Mouse (Mus musculus) ES-E14 (cell line): ENCODE data around the gene S100pbp. TPM values are rescaled to one million over a fixed set of nuclear protein-coding genes. Genes with fewer than 3 reads are reported as not detected.

Experiments
- DNase-seq: peaks from one replicate; pipeline ENCODE4 v3.0.0-alpha.2; 2013; ENCODE audit warnings: low read depth, low spot score
- H3K27ac ChIP-seq: 2 replicates; pipeline ENCODE4 v1.5.1; 2012; ENCODE audit warnings: low read depth, mild to moderate bottlenecking, low read length, moderate library complexity, mixed read lengths; ENCODE audit not compliant: poor library complexity, insufficient read depth, severe bottlenecking
- H3K36me3 ChIP-seq: 2 replicates; pipeline ENCODE4 v1.6.1; 2012; ENCODE audit warnings: mild to moderate bottlenecking, low read length, moderate library complexity, mixed read lengths; ENCODE audit not compliant: control insufficient read depth, poor library complexity, insufficient read depth, severe bottlenecking
- H3K4me1 ChIP-seq, 2 experiments: fragments of 150-350 bp in 1 of 2; sonication (generic) in 1 of 2; 2 replicates each; pipeline ENCODE4 v1.6.1; 2012; ENCODE audit warnings: low read length in 2 of 2, mild to moderate bottlenecking in 1 of 2, mixed read lengths in 1 of 2; ENCODE audit not compliant: control insufficient read depth in 2 of 2, insufficient read depth in 2 of 2, poor library complexity in 1 of 2
- H3K4me3 ChIP-seq, 2 experiments: fragments of 150-350 bp in 1 of 2; sonication (generic) in 1 of 2; 2 replicates each; pipeline ENCODE4 v1.5.1; 2012; ENCODE audit warnings: low read length in 2 of 2, low read depth in 1 of 2, mild to moderate bottlenecking in 1 of 2, mixed read lengths in 1 of 2; ENCODE audit not compliant: insufficient read depth in 1 of 2, poor library complexity in 1 of 2, severe bottlenecking in 1 of 2
- H3K9ac ChIP-seq: 2 replicates; pipeline ENCODE4 v1.6.1; 2012; ENCODE audit warnings: low read depth, mild to moderate bottlenecking, low read length, mixed read lengths; ENCODE audit not compliant: poor library complexity, insufficient read depth, severe bottlenecking
- H3K9me3 ChIP-seq: fragments of 150-350 bp; sonication (generic); 2 replicates; pipeline ENCODE4 v1.6.1; 2012; ENCODE audit warnings: low read depth, mild to moderate bottlenecking, low read length; ENCODE audit not compliant: control insufficient read depth, insufficient read depth
- CHD2 ChIP-seq: IDR thresholded peaks from 2 replicates; pipeline ENCODE4 v1.6.1; 2014; ENCODE audit warnings: mild to moderate bottlenecking, low read depth, low read length, inconsistent platforms
- HCFC1 ChIP-seq: IDR thresholded peaks from 2 replicates; pipeline ENCODE4 v1.6.1; 2012; ENCODE audit warnings: low read length, inconsistent platforms, borderline replicate concordance; ENCODE audit not compliant: insufficient read depth
- MAFK ChIP-seq: IDR thresholded peaks from 2 replicates; pipeline ENCODE4 v1.6.1; 2014; ENCODE audit warnings: mild to moderate bottlenecking, low read depth, low read length, inconsistent platforms; ENCODE audit not compliant: insufficient read depth
- ZC3H11A ChIP-seq: IDR thresholded peaks from 2 replicates; pipeline ENCODE4 v1.6.1; 2012; ENCODE audit warnings: low read depth, mild to moderate bottlenecking, inconsistent platforms, low read length, borderline replicate concordance
- ZNF384 ChIP-seq: IDR thresholded peaks from 2 replicates; pipeline ENCODE4 v1.6.1; 2012; ENCODE audit warnings: low read depth, low read length, inconsistent platforms
- in situ Hi-C, 2 experiments: fragments of 600-800 bp; cut with MboI; formaldehyde crosslinking; loops; one replicate each; pipeline ENCODE4 v1.15.1; 2025; ENCODE audit warnings: low sequenced_read_pairs in 2 of 2, inconsistent platforms in 1 of 2; ENCODE audit not compliant: unreplicated experiment in 2 of 2
- total RNA-seq: library from RNA; depleted of rRNA; stranded (reverse); fragments of 300-350 nt; gene quantifications from 2 replicates; pipeline ENCODE4 v1.2.3, GENCODE M21; 2012

Gene S100pbp
- total RNA-seq, 1 experiment: 25.7 TPM

- Histone ChIP-seq H3K27ac (no peak overlapping the region), H3K4me1 (peaks cover 11 to 30% of the 10 kb centered on the region in 2 experiments)
- no peak for DNase-seq
Observed at GRCm38 (mm10) chr4:129236236-129236813, 46.8 kb upstream of the S100pbp start.

DNA sequence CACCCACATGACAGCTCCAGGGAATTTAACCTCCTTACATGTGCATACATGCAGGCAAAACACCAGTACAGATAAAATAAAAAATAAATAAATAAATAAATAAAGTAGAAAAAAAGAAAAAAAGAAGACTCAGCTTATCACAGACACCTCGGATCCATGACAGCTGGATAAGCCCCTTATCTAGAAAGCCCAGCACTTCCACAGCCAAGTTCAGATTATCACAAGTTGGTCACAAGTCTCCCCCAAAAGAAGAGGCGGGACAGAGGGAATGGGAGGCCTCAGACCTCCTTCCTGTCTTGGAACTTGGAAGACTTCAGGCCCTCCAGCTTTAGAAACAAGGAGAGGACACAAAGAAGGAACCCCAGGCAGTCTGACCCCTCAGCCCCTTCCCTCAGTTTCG, 45.6 kb upstream of the S100pbp start:
- peaks cover 15 to 29% of the 10 kb centered on the region in 2 experiments for H3K4me1 ChIP-seq

More at GRCm38 (mm10) chr4:129236236-129236813, 46.8 kb upstream of the S100pbp start:
- H3K9ac ChIP-seq: no peak overlapping the region
- H3K4me3 ChIP-seq: no peak overlapping the region
- in situ Hi-C loops: no loop called here
- no peaks in the 10 kb centered on the region for H3K36me3 ChIP-seq
- no peak for TF ChIP-seq HCFC1
- TF ChIP-seq CHD2: no peak
- TF ChIP-seq ZC3H11A: no peak
- TF ChIP-seq ZNF384: no peak
- no peak for TF ChIP-seq MAFK
- H3K9me3 ChIP-seq: no peaks in the 10 kb centered on the region

DNA sequence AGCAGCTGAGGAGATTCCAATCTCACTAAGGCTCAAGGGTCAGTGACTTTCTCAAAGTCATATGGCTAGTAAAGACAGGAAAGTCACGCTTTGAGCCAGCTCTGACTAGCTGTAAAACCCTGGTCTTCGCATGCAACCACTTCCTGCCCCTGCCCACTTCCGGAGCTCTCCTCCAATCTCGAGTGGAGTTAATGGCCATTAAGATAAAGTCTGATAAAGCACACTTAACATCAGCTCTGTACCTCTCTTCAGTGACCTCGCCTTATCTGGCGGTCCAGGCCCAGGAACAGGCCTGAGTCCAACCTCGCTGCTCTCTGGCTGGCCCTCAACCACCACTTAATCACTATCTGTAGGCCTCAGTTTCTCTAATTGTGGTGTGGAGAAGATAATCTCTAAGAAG, 45.0 kb upstream of the S100pbp start:
- H3K36me3 ChIP-seq: no peaks in the 10 kb centered on the region
- H3K9ac ChIP-seq: no peak overlapping the region
- DNase-seq: no peak
- in situ Hi-C loops: no loop called here
- no peak overlapping the region for H3K27ac ChIP-seq
- no peak for TF ChIP-seq ZNF384
- TF ChIP-seq HCFC1: no peak
- TF ChIP-seq ZC3H11A: no peak
- no peak for TF ChIP-seq MAFK
- no peak for TF ChIP-seq CHD2
- H3K4me3 ChIP-seq: no peak overlapping the region
- H3K9me3 ChIP-seq: no peaks in the 10 kb centered on the region
- H3K4me1 ChIP-seq: peaks cover 15 to 34% of the 10 kb centered on the region in 2 experiments

More for the DNA sequence above, 45.6 kb upstream of the S100pbp start:
- Histone ChIP-seq H3K27ac (no peak overlapping the region), H3K4me3 (no peak overlapping the region), H3K36me3 (no peaks in the 10 kb centered on the region), H3K9ac (no peak overlapping the region), H3K9me3 (no peaks in the 10 kb centered on the region)
- DNase-seq: no peak
- no peak for TF ChIP-seq HCFC1
- TF ChIP-seq ZC3H11A: no peak
- TF ChIP-seq CHD2: no peak
- TF ChIP-seq MAFK: no peak
- TF ChIP-seq ZNF384: no peak
- in situ Hi-C loops: no loop called here

DNA sequence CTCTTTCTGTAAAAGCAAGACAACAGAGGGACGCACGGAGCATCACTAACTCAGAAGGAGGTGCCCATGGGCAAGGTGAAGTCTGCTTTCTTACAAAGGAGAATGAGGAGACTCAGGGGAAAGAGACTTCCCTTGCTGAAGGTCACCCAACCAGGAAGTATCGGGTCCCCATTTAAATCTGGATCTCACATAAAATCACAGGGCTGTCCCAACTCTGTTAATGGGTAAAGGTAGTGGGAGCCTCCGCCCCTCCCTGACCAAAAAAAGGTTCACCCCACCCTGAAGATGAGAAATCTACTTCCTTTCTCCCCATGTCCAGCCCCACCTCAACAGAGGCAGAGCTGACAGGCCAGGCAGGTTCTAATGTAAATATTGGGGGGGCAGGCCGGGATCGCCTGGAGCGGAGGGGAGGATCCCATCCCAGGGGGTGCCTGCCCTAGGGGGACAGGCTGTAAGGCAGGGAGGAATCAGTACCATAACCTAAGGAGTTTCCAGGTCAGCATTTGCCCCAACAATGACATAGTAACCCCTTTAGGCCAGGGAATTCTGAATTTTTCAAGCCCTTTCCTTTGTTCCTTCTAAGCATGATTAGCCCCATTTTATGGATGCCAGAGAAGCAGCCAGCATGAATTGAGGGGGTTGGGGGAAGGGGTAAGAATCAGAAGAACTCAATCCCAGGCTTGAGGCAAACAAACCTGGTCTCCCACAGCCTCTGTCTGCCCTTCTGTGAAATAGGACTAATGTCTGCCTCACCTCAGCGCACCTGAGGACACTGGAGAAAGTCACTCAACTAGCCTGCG, 43.2 kb upstream of the S100pbp start:
- no peak for TF ChIP-seq MAFK
- TF ChIP-seq HCFC1: no peak
- TF ChIP-seq ZNF384: 0 out of 2 replicates have a peak, but pooled peaks have one; percentile 34
- TF ChIP-seq CHD2: no peak
- TF ChIP-seq ZC3H11A: no peak
- H3K27ac ChIP-seq: peak overlapping the region; percentile 95
- peaks cover 13 to 38% of the 10 kb centered on the region in 2 experiments for H3K4me1 ChIP-seq
- in situ Hi-C loops: no loop called here
- H3K9ac ChIP-seq: peak overlapping the region; percentile 49
- H3K4me3 ChIP-seq: peak overlapping the region; percentile 59
- no peak for DNase-seq
- peaks cover 4% of the 10 kb centered on the region; the same call in 1 of the 2 replicates for H3K36me3 ChIP-seq
- H3K9me3 ChIP-seq: no peaks in the 10 kb centered on the region
